Mouse (Mus musculus) brain, embryonic 14.5 days (tissue): ENCODE data around the gene Gm10053. TPM values are rescaled to one million over a fixed set of nuclear protein-coding genes. Genes with fewer than 3 reads are reported as not detected.

Experiments
- DNase-seq: peaks from one replicate; pipeline ENCODE4 v3.0.0-alpha.2; 2011; ENCODE audit warnings: low read depth
- CTCF ChIP-seq: fragments of 200-500 bp; IDR thresholded peaks from 2 replicates; pipeline ENCODE4 v1.5.1; 2012; ENCODE audit warnings: inconsistent platforms, mild to moderate bottlenecking, moderate library complexity, borderline replicate concordance; ENCODE audit not compliant: insufficient read depth, insufficient read length; ENCODE audit errors: extremely low read depth
- POLR2A ChIP-seq: fragments of 200-500 bp; IDR thresholded peaks from 2 replicates; pipeline ENCODE4 v1.6.1; 2012; ENCODE audit warnings: mild to moderate bottlenecking, inconsistent platforms, borderline replicate concordance; ENCODE audit not compliant: poor library complexity, insufficient read depth, insufficient read length, severe bottlenecking; ENCODE audit errors: extremely low read depth
- polyA plus RNA-seq: library from polyadenylated mRNA; depleted of rRNA; stranded (reverse); fragments of >200 nt; gene quantifications from 2 replicates; pipeline ENCODE4 v1.2.3, GENCODE M21; 2012; rRNA removed

Gene Gm10053
- polyA plus RNA-seq, 1 experiment, result 40.5 TPM

GRCm38 (mm10) chr19:24902256-24902655 lies 26.8 kb downstream of the Gm10053 start:
- TF ChIP-seq POLR2A, result no peak
- TF ChIP-seq CTCF, result no peak
- no peak for DNase-seq

- DNase-seq, result no peak
- TF ChIP-seq CTCF (no peak), POLR2A (no peak)
Observed at GRCm38 (mm10) chr19:24902821-24903220, 27.3 kb downstream of the Gm10053 start.

- TF ChIP-seq CTCF (no peak), POLR2A (no peak)
- DNase-seq, result no peak
Observed at GRCm38 (mm10) chr19:24907655-24908054, 32.2 kb downstream of the Gm10053 start.

- no peak for DNase-seq
- no peak for TF ChIP-seq CTCF
- TF ChIP-seq POLR2A, result no peak
Observed at GRCm38 (mm10) chr19:24908385-24909155, 33.1 kb downstream of the Gm10053 start.

GRCm38 (mm10) chr19:24920866-24921265 lies 45.4 kb downstream of the Gm10053 start:
- TF ChIP-seq POLR2A (no peak), CTCF (no peak)
- DNase-seq, result no peak

Other genes starting within 250 kb of the Gm10053 start
- gene Tmem252, start 201.7 kb upstream of the Gm10053 start, polyA plus RNA-seq, result 0.49 and 0.74 TPM in 2 replicates
- 3.4 and 6.7 TPM in 2 replicates for gene Pgm5, start 13.8 kb upstream of the Gm10053 start, polyA plus RNA-seq
- 0.13 and 0.41 TPM in 2 replicates for gene Foxd4, start 25.5 kb downstream of the Gm10053 start, polyA plus RNA-seq
- gene Cbwd1, start 85.9 kb downstream of the Gm10053 start, polyA plus RNA-seq, result 9.7 and 11.7 TPM in 2 replicates
- 0.25 and 1.2 TPM in 2 replicates for gene Dock8, start 123.8 kb downstream of the Gm10053 start, polyA plus RNA-seq